Comparison of ENCODE assay signal across 28 mouse cellular contexts in genomic region chr10:114083441-114083840, GRCm38 (mm10).
"Had no signal": no experiment of that assay in that cellular context is flagged by ENCODE, and none has a peak within 500 bp of the region (broad histone marks: within the 10 kb centered on the region; RNA-seq: fewer than 3 reads in every experiment).

No protein-coding gene starts in this region.

- H3K4me2 ChIP-seq: embryonic facial prominence, embryonic 12.5 days; embryonic facial prominence, embryonic 13.5 days; embryonic facial prominence, embryonic 15.5 days; forebrain, embryonic 12.5 days; forebrain, embryonic 13.5 days; forebrain, embryonic 15.5 days had no signal

- H3K27me3 ChIP-seq: embryonic facial prominence, embryonic 12.5 days; embryonic facial prominence, embryonic 13.5 days; embryonic facial prominence, embryonic 15.5 days; forebrain, embryonic 12.5 days; forebrain, embryonic 13.5 days; forebrain, embryonic 15.5 days had no signal

- H3K9me3 ChIP-seq: embryonic facial prominence, embryonic 10.5 days; embryonic facial prominence, embryonic 12.5 days; embryonic facial prominence, embryonic 13.5 days; embryonic facial prominence, embryonic 15.5 days; forebrain, embryonic 10.5 days; forebrain, embryonic 12.5 days; forebrain, embryonic 13.5 days; forebrain, embryonic 15.5 days had no signal

- H3K27ac ChIP-seq: embryonic facial prominence, embryonic 10.5 days; embryonic facial prominence, embryonic 12.5 days; embryonic facial prominence, embryonic 13.5 days; embryonic facial prominence, embryonic 15.5 days; forebrain, embryonic 10.5 days; forebrain, embryonic 12.5 days; forebrain, embryonic 13.5 days; forebrain, embryonic 15.5 days; gastrocnemius, adult 2 months had no signal

- H3K9ac ChIP-seq: embryonic facial prominence, embryonic 12.5 days; embryonic facial prominence, embryonic 13.5 days; embryonic facial prominence, embryonic 15.5 days; forebrain, embryonic 12.5 days; forebrain, embryonic 13.5 days; forebrain, embryonic 15.5 days; forebrain, postnatal 0 days had no signal

- ATAC-seq: forebrain, embryonic 13.5 days; forebrain, embryonic 14.5 days; forebrain, embryonic 15.5 days; forebrain, embryonic 16.5 days; forebrain, postnatal 0 days had no signal

- H3K4me1 ChIP-seq: embryonic facial prominence, embryonic 10.5 days; embryonic facial prominence, embryonic 12.5 days; embryonic facial prominence, embryonic 13.5 days; embryonic facial prominence, embryonic 15.5 days; forebrain, embryonic 10.5 days; forebrain, embryonic 12.5 days; forebrain, embryonic 13.5 days; forebrain, embryonic 15.5 days had no signal

- DNase-seq: cerebellum, adult 18-20 months; cerebellum, adult 2 months; cerebellum, adult 8-10 months; cerebellum, adult 9-10 months; cerebellum, adult 9-11 months; cerebellum, postnatal 10 days; cerebellum, postnatal 14 days; cerebellum, postnatal 25 days; cerebellum, postnatal 36 days; embryo, embryonic 11 days; forebrain, postnatal 0 days; gastrocnemius, adult 2 months; gastrocnemius, postnatal 10 days; gastrocnemius, postnatal 14 days; gastrocnemius, postnatal 25 days; gastrocnemius, postnatal 36 days; heart, adult 11 months had no signal

- H3K36me3 ChIP-seq: embryonic facial prominence, embryonic 10.5 days; embryonic facial prominence, embryonic 12.5 days; embryonic facial prominence, embryonic 13.5 days; embryonic facial prominence, embryonic 15.5 days; forebrain, embryonic 10.5 days; forebrain, embryonic 12.5 days; forebrain, embryonic 15.5 days had no signal

- H3K4me3 ChIP-seq: embryonic facial prominence, embryonic 10.5 days; embryonic facial prominence, embryonic 12.5 days; embryonic facial prominence, embryonic 13.5 days; embryonic facial prominence, embryonic 15.5 days; erythroblast, embryonic 14.5 days; forebrain, embryonic 10.5 days; forebrain, embryonic 12.5 days; forebrain, embryonic 13.5 days; forebrain, embryonic 15.5 days; gastrocnemius, adult 2 months had no signal
